Comparison of ENCODE assay signal across 9 mouse cellular contexts in the genomic region with DNA sequence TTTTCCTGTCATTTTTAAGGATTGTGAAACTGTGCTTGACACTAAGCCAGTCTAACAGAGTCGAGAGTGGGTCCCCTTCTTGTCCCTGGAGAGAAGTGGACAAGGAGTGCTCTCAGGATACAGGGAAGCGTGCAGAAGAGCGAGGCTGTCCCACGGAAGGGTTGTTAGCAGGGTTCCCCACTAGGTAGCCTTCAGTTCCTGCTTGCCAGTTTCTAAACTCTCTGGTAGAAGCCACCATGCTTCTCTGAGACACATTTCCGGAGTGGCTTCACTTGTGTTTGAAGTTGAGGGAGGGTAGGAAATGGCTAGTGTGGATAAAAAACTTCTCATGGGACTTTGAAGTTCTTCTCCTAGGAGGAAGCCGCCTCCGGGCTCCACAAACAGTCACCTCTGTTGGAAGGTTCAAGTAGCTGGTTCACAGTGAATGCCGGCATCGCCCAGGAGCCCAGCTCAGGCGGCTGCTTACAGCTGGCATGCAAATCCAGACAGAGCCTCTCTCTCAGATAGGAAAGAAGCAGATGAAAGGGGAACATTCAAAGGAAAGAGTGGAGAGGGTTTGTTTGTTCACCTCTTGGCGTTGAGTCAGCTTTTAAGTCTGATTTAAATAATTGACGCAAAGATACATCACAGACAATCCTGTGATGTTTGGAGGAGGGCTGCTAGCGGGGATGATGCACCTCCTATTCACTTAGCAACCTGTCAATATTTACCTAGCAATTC. TPM values are rescaled to one million over a fixed set of nuclear protein-coding genes. Genes with fewer than 3 reads are reported as not detected.
DNase-seq lines count a peak whose midpoint lies in the region; ATAC-seq lines count a peak whose summit lies in the region.
"Had no signal": no experiment of that assay in that cellular context is flagged by ENCODE, and none has a peak within 500 bp of the region (broad histone marks: within the 10 kb centered on the region; RNA-seq: fewer than 3 reads in every experiment).

No protein-coding gene starts in this region.

- ATAC-seq in kidney, embryonic 16.5 days (ENCODE audit: low FRiP score, low TSS enrichment) = no peak
- peak; percentile 52 for ATAC-seq in hindbrain, embryonic 16.5 days
- ATAC-seq in midbrain, embryonic 16.5 days = peak; percentile 59

- WGBS in kidney, embryonic 16.5 days = 44% methylated on average over 13 of the region's 13 CpGs
- WGBS in hindbrain, embryonic 16.5 days = 57% methylated on average over 13 of the region's 13 CpGs
- WGBS in midbrain, embryonic 16.5 days = 39% methylated on average over 13 of the region's 13 CpGs

- H3K36me3 ChIP-seq in kidney, embryonic 16.5 days (ENCODE audit: insufficient read depth, low read length) = peaks cover 13% of the 10 kb centered on the region
- H3K36me3 ChIP-seq in hindbrain, embryonic 16.5 days (ENCODE audit: control insufficient read depth, insufficient read depth, low read length) = peaks cover 13% of the 10 kb centered on the region
- H3K36me3 ChIP-seq in midbrain, embryonic 16.5 days (ENCODE audit: control insufficient read depth, insufficient read depth, low read length) = peaks cover 10% of the 10 kb centered on the region

- H3K27me3 ChIP-seq in kidney, embryonic 16.5 days (ENCODE audit: insufficient read depth, low read length) = no peaks in the 10 kb centered on the region
- no peaks in the 10 kb centered on the region for H3K27me3 ChIP-seq in hindbrain, embryonic 16.5 days (replicated peaks; ENCODE audit: control insufficient read depth, insufficient read depth, low read length)
- H3K27me3 ChIP-seq in midbrain, embryonic 16.5 days (ENCODE audit: control insufficient read depth, insufficient read depth, low read depth, low read length) = no peaks in the 10 kb centered on the region
- H3K27me3 ChIP-seq: embryonic facial prominence, embryonic 13.5 days had no signal

- no peak overlapping the region; the same call in 1 of the 2 replicates for H3K9ac ChIP-seq in kidney, embryonic 16.5 days (replicated peaks; ENCODE audit: low read length)
- H3K9ac ChIP-seq in hindbrain, embryonic 16.5 days (ENCODE audit: low read depth, low read length) = no peak overlapping the region
- no peak overlapping the region for H3K9ac ChIP-seq in midbrain, embryonic 16.5 days (ENCODE audit: low read depth, low read length)
- H3K9ac ChIP-seq: embryonic facial prominence, embryonic 13.5 days had no signal

- no peaks in the 10 kb centered on the region for H3K9me3 ChIP-seq in kidney, embryonic 16.5 days (ENCODE audit: low read length)
- H3K9me3 ChIP-seq in hindbrain, embryonic 16.5 days (ENCODE audit: control insufficient read depth, low read length) = no peaks in the 10 kb centered on the region
- H3K9me3 ChIP-seq in midbrain, embryonic 16.5 days (replicated peaks; ENCODE audit: control insufficient read depth, low read length, poor library complexity, severe bottlenecking) = no peaks in the 10 kb centered on the region
- H3K9me3 ChIP-seq: embryonic facial prominence, embryonic 13.5 days had no signal

- H3K4me3 ChIP-seq in kidney, embryonic 16.5 days (ENCODE audit: low read length) = no peak overlapping the region
- no peak overlapping the region for H3K4me3 ChIP-seq in hindbrain, embryonic 16.5 days (ENCODE audit: low read length)
- H3K4me3 ChIP-seq in midbrain, embryonic 16.5 days (ENCODE audit: low read depth, low read length) = no peak overlapping the region
- H3K4me3 ChIP-seq: embryonic facial prominence, embryonic 13.5 days had no signal

- no peak overlapping the region for H3K4me2 ChIP-seq in kidney, embryonic 16.5 days (replicated peaks; ENCODE audit: low read depth, low read length)
- no peak overlapping the region for H3K4me2 ChIP-seq in hindbrain, embryonic 16.5 days (ENCODE audit: low read length)
- no peak overlapping the region; the same call in 1 of the 2 replicates for H3K4me2 ChIP-seq in midbrain, embryonic 16.5 days (ENCODE audit: low read length)
- H3K4me2 ChIP-seq: embryonic facial prominence, embryonic 13.5 days had no signal

- peak overlapping the region; percentile 66 for H3K27ac ChIP-seq in kidney, embryonic 16.5 days (ENCODE audit: low read length)
- 0 out of 2 replicates have a peak overlapping the region, but pooled peaks have one; percentile 4 for H3K27ac ChIP-seq in hindbrain, embryonic 16.5 days (ENCODE audit: low read depth, low read length)
- peak overlapping the region; percentile 75 for H3K27ac ChIP-seq in midbrain, embryonic 16.5 days (ENCODE audit: low read length)

- H3K4me1 ChIP-seq in kidney, embryonic 16.5 days (ENCODE audit: insufficient read depth, low read length) = peaks cover 44% of the 10 kb centered on the region
- H3K4me1 ChIP-seq in hindbrain, embryonic 16.5 days (ENCODE audit: control insufficient read depth, insufficient read depth, low read depth, low read length) = peaks cover 9% of the 10 kb centered on the region
- H3K4me1 ChIP-seq in midbrain, embryonic 16.5 days (ENCODE audit: control insufficient read depth, insufficient read depth, low read length) = peaks cover 25% of the 10 kb centered on the region

- DNase-seq in kidney, adult 11 months = no peak
- peak; percentile 60 for DNase-seq in brain, adult 2 months (ENCODE audit: low read depth, low spot score)
- no peak for DNase-seq in left cerebral cortex, adult 8-10 months (ENCODE audit: low spot score in 2 of 2)
- no peak for DNase-seq in embryo, embryonic 9.5 days (ENCODE audit: extremely low spot score)
- DNase-seq in frontal cortex, postnatal 36 days (ENCODE audit: low spot score in 2 of 2) = no peak

RNA-seq across cellular contexts. Expression of a gene that starts 27.6 kb away (rescaled TPM):
- 11.0 and 13.1 TPM in 2 replicates for polyA plus RNA-seq in kidney, embryonic 16.5 days (2015; fragmentation: Nextera tagmentation; extraction: Ambion mirVana)
- 16.3 and 21.4 TPM in 2 replicates for polyA plus RNA-seq in hindbrain, embryonic 16.5 days (2015; fragmentation: Nextera tagmentation; extraction: Ambion mirVana)
- polyA plus RNA-seq in midbrain, embryonic 16.5 days (2015; fragmentation: Nextera tagmentation; extraction: Ambion mirVana) = 18.7 and 19.3 TPM in 2 replicates
- 100 to 1,000 TPM; 106 to 135 (median 117) TPM for total RNA-seq in left cerebral cortex, adult 8-10 months (2022)

Comparison
In these comparisons a context has a peak if more than half of its experiments do, and no peak if none do; other contexts are left out.
1. H3K27ac ChIP-seq: peak in every context shown above with its lines; median percentile 75 in midbrain, embryonic 16.5 days; 66 in kidney, embryonic 16.5 days; 4 in hindbrain, embryonic 16.5 days.